Mouse (Mus musculus): ENCODE data around the gene Tnfrsf9. TPM values are rescaled to one million over a fixed set of nuclear protein-coding genes. Genes with fewer than 3 reads are reported as not detected.
A peak's percentile ranks its signal among the peaks of the same experiment; 100 is the strongest.
"Not testable (repeated sequence)": the region's sequence is repeated elsewhere in the genome, so short reads cannot be mapped to it uniquely, and the experiment has no call there.

Tnfrsf9 gene
- total RNA-seq, 2 experiments from 2014 or later, result 0.25 TPM; not detected in 1

- intact Hi-C loops (cut with DNase I), result no loop called here
- no peak for DNase-seq
Observed at GRCm38 (mm10) chr4:150891308-150891707, 23.1 kb upstream of the Tnfrsf9 start.

- intact Hi-C loops (cut with DNase I), result loop anchor here (5.0 kb wide), 1 partner anchor 93 kb away; no protein-coding TSS in a partner anchor
- DNase-seq, result no peak
Observed at GRCm38 (mm10) chr4:150894718-150895501, 19.5 kb upstream of the Tnfrsf9 start.

GRCm38 (mm10) chr4:150896896-150897624 is 17.3 kb upstream of the Tnfrsf9 start:
- no peak for DNase-seq
- intact Hi-C loops (cut with DNase I), result loop anchor here (5.0 kb wide), 1 partner anchor 95 kb away; no protein-coding TSS in a partner anchor

- peak; percentile 69 to 81 for DNase-seq
- intact Hi-C loops (cut with DNase I), result loop anchor here (1.0 to 5.0 kb wide), 3 partner anchors 44 to 243 kb away; no protein-coding TSS in a partner anchor
Observed at GRCm38 (mm10) chr4:150898716-150899365, 15.5 kb upstream of the Tnfrsf9 start.

GRCm38 (mm10) chr4:150900486-150900885 is 13.9 kb upstream of the Tnfrsf9 start:
- intact Hi-C loops (cut with DNase I), result loop anchor here (10.0 kb wide), 1 partner anchor 656 kb away; no protein-coding TSS in a partner anchor
- no peak for DNase-seq

GRCm38 (mm10) chr4:150901651-150902050 is 12.7 kb upstream of the Tnfrsf9 start:
- intact Hi-C loops (cut with DNase I), result loop anchor here (10.0 kb wide), 1 partner anchor 657 kb away; no protein-coding TSS in a partner anchor
- peak; percentile 83 to 85 for DNase-seq

- intact Hi-C loops (cut with DNase I), result loop anchor here (10.0 kb wide), 1 partner anchor 657 kb away; no protein-coding TSS in a partner anchor
- DNase-seq, result no peak
Observed at GRCm38 (mm10) chr4:150902062-150902461, 12.3 kb upstream of the Tnfrsf9 start.

- intact Hi-C loops (cut with DNase I), result loop anchor here (10.0 kb wide), 1 partner anchor 658 kb away; no protein-coding TSS in a partner anchor
- no peak for DNase-seq
Observed at GRCm38 (mm10) chr4:150903091-150903742, 11.1 kb upstream of the Tnfrsf9 start.

- intact Hi-C loops (cut with DNase I), result loop anchor here (10.0 kb wide), 1 partner anchor 662 kb away; no protein-coding TSS in a partner anchor
- DNase-seq, result no peak
Observed at GRCm38 (mm10) chr4:150907099-150907498, 7.3 kb upstream of the Tnfrsf9 start.

GRCm38 (mm10) chr4:150908512-150908911 is 5.8 kb upstream of the Tnfrsf9 start:
- DNase-seq, result not testable (repeated sequence)
- intact Hi-C loops (cut with DNase I), result loop anchor here (10.0 kb wide), 1 partner anchor 664 kb away; no protein-coding TSS in a partner anchor

- intact Hi-C loops (cut with DNase I), result loop anchor here (10.0 kb wide), 1 partner anchor 665 kb away; no protein-coding TSS in a partner anchor
Observed at GRCm38 (mm10) chr4:150909451-150910156, 4.8 kb upstream of the Tnfrsf9 start.

GRCm38 (mm10) chr4:150910164-150910951 is 4.0 kb upstream of the Tnfrsf9 start:
- intact Hi-C loops (cut with DNase I), result no loop called here
- no peak for DNase-seq

More at GRCm38 (mm10) chr4:150909451-150910156, 4.8 kb upstream of the Tnfrsf9 start:
- DNase-seq, result peak; percentile 99

GRCm38 (mm10) chr4:150913743-150914142 is 619 bp upstream of the Tnfrsf9 start:
- intact Hi-C loops (cut with DNase I), result no loop called here
- no peak for DNase-seq

GRCm38 (mm10) chr4:150915181-150915906 is 982 bp downstream of the Tnfrsf9 start:
- intact Hi-C loops (cut with DNase I), result no loop called here
- DNase-seq, result no peak

GRCm38 (mm10) chr4:150917336-150918027 is 3.1 kb downstream of the Tnfrsf9 start:
- DNase-seq, result no peak
- intact Hi-C loops (cut with DNase I), result no loop called here

- intact Hi-C loops (cut with DNase I), result no loop called here
- no peak for DNase-seq
Observed at GRCm38 (mm10) chr4:150921206-150921605, 6.8 kb downstream of the Tnfrsf9 start.

- no peak for DNase-seq
- intact Hi-C loops (cut with DNase I), result no loop called here
Observed at GRCm38 (mm10) chr4:150924308-150924707, 9.9 kb downstream of the Tnfrsf9 start.
